Mouse (Mus musculus): ENCODE measurements around the gene Calr4.

Calr4 gene

GRCm38 (mm10) chr4:109236186-109236879 lies 2.0 kb downstream of the Calr4 start:
- DNase-seq (ENCODE audit: low spot score), result no peak

- DNase-seq (ENCODE audit: low spot score), result no peak
Observed at GRCm38 (mm10) chr4:109238428-109239268, 4.4 kb downstream of the Calr4 start.

GRCm38 (mm10) chr4:109241221-109241620 lies 6.9 kb downstream of the Calr4 start:
- no peak for DNase-seq (ENCODE audit: low spot score)

- DNase-seq (ENCODE audit: low spot score), result no peak
Observed at GRCm38 (mm10) chr4:109241934-109242333, 7.6 kb downstream of the Calr4 start.

- DNase-seq (ENCODE audit: low spot score), result no peak
Observed at GRCm38 (mm10) chr4:109244506-109244905, 10.2 kb downstream of the Calr4 start.

GRCm38 (mm10) chr4:109245016-109245620 lies 10.8 kb downstream of the Calr4 start:
- DNase-seq (ENCODE audit: low spot score), result no peak

GRCm38 (mm10) chr4:109251605-109252004 lies 17.3 kb downstream of the Calr4 start:
- DNase-seq (ENCODE audit: low spot score), result no peak

- DNase-seq (ENCODE audit: low spot score), result no peak
Observed at GRCm38 (mm10) chr4:109252199-109252598, 17.9 kb downstream of the Calr4 start.

- no peak for DNase-seq (ENCODE audit: low spot score)
Observed at GRCm38 (mm10) chr4:109253664-109254151, 19.4 kb downstream of the Calr4 start.

GRCm38 (mm10) chr4:109254511-109254910 lies 20.2 kb downstream of the Calr4 start:
- DNase-seq (ENCODE audit: low spot score), result no peak

- DNase-seq (ENCODE audit: low spot score), result no peak
Observed at GRCm38 (mm10) chr4:109255321-109255720, 21.0 kb downstream of the Calr4 start.

- no peak for DNase-seq (ENCODE audit: low spot score)
Observed at GRCm38 (mm10) chr4:109255727-109256417, 21.6 kb downstream of the Calr4 start.

GRCm38 (mm10) chr4:109256791-109257190 lies 22.5 kb downstream of the Calr4 start:
- no peak for DNase-seq (ENCODE audit: low spot score)

- no peak for DNase-seq (ENCODE audit: low spot score)
Observed at GRCm38 (mm10) chr4:109257639-109258038, 23.4 kb downstream of the Calr4 start.

GRCm38 (mm10) chr4:109262068-109262467 lies 27.8 kb downstream of the Calr4 start:
- DNase-seq (ENCODE audit: low spot score), result no peak

GRCm38 (mm10) chr4:109266056-109266455 lies 31.8 kb downstream of the Calr4 start:
- no peak for DNase-seq (ENCODE audit: low spot score)

- DNase-seq (ENCODE audit: low spot score), result no peak
Observed at GRCm38 (mm10) chr4:109266744-109267143, 32.5 kb downstream of the Calr4 start.

- no peak for DNase-seq (ENCODE audit: low spot score)
Observed at GRCm38 (mm10) chr4:109267452-109267851, 33.2 kb downstream of the Calr4 start.

- DNase-seq (ENCODE audit: low spot score), result no peak
Observed at GRCm38 (mm10) chr4:109268903-109269302, 34.6 kb downstream of the Calr4 start.

GRCm38 (mm10) chr4:109271803-109272202 lies 37.5 kb downstream of the Calr4 start:
- no peak for DNase-seq (ENCODE audit: low spot score)

GRCm38 (mm10) chr4:109273586-109274240 lies 39.4 kb downstream of the Calr4 start:
- DNase-seq (ENCODE audit: low spot score), result no peak
